Mouse (Mus musculus): ENCODE data around the gene Ccdc120. TPM values are rescaled to one million over a fixed set of nuclear protein-coding genes. Genes with fewer than 3 reads are reported as not detected.

The Ccdc120 gene
- polyA plus RNA-seq (2015; fragmentation: Nextera tagmentation; extraction: Ambion mirVana) = 53.9 and 55.5 TPM in 2 replicates

DNA sequence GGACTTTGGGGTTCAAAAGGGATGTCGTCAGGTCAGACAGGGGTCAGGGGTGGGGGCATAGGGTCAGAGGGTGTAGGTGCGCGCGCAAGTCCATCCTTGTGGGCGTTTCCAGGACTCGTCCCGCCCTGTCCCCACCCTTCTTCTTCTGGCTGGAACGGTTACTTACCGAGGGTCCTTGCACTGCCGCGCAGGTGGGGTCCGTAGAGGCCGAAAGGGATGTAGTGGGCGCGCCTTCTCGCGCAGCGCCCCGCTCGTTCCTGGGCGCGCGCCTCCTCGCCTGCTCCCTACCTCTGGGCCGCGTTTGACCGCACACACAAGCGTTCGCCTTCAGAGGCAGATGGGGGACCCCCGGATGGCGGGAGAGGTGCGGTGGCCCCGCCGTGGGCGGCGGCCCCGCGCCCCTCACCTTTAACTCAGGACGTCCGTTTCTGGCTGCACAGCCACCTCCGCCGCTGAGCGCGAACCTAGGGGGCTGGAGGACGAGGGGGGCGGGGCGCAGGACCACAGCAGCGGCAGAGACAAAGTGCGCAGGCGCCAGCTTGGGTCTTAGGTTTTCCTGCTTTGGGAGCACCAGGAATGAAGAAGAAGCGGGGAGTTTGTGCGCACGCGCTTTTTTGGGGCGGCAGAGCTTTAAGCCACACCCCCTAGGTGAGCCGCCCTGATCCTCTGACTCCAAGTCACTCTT lies at the start of gene Ccdc120:
TSS of gene Ccdc120 (minus strand) at position 474 of the 685 bp plus-strand sequence.
- H3K36me3 ChIP-seq = no peaks in the 10 kb centered on the region
- peak within 1 kb of the TSS; percentile 73 for H3K27ac ChIP-seq
- H3K9me3 ChIP-seq = no peaks in the 10 kb centered on the region
- H3K4me1 ChIP-seq (replicated peaks) = peaks cover 11% of the 10 kb centered on the region
- WGBS = 8% methylated on average over 44 of the region's 56 CpGs
- peak within 1 kb of the TSS; percentile 60 for H3K4me2 ChIP-seq
- peak within 1 kb of the TSS; percentile 78 for H3K9ac ChIP-seq
- H3K4me3 ChIP-seq = peak within 1 kb of the TSS; percentile 59
- no peaks in the 10 kb centered on the region for H3K27me3 ChIP-seq
- peak; percentile 88 for ATAC-seq (ENCODE audit: low FRiP score)

DNA sequence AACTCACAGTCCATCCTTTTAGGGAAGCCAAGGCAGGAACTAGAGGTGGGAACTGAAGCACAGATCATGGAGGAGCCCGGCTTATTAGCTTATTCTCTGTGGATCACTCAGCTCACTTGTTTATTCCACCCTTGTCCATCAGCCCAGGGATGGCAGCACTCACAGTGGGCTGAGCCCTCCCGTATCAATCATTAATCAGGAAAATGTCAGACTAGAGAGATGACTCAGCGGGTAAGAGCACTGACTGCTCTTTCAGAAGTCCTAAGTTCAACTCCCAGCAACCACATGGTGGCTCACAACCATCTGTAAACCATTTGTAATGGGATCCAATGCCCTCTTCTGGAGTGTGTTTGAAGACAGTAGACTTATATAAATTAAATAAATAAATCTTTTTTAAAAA lies 46.6 kb upstream of the Ccdc120 start:
- H3K9ac ChIP-seq = no peak overlapping the region
- H3K4me2 ChIP-seq = no peak overlapping the region
- no peaks in the 10 kb centered on the region for H3K9me3 ChIP-seq
- 73% methylated on average over 3 of the region's 3 CpGs for WGBS
- peaks cover 30% of the 10 kb centered on the region for H3K36me3 ChIP-seq
- no peak overlapping the region for H3K4me3 ChIP-seq
- H3K27ac ChIP-seq = no peak overlapping the region
- no peaks in the 10 kb centered on the region for H3K4me1 ChIP-seq (replicated peaks)
- no peaks in the 10 kb centered on the region for H3K27me3 ChIP-seq
- ATAC-seq (ENCODE audit: low FRiP score) = no peak

DNA sequence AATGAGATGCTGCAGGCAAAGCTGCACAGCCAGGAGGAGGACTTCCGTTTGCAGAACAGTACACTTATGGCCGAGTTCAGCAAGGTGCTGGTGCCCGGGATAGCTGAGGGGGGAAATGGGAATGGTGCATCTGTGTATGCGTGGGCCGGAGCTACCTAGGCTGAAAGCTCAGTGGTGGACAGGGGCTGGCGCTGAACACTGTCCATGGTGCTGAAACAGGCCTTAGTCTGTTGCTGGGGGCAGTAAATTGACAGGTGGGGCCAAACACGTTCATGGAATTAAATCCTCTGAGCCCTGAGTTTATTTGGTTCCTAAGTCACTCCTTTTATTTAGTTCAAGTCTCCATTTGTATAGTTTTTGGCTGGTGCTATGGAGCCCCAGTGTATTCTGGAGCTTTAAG lies 44.3 kb upstream of the Ccdc120 start:
- no peak overlapping the region for H3K4me2 ChIP-seq
- no peak overlapping the region for H3K4me3 ChIP-seq
- H3K4me1 ChIP-seq (replicated peaks) = peaks cover 16% of the 10 kb centered on the region
- no peaks in the 10 kb centered on the region for H3K27me3 ChIP-seq
- 33% methylated on average over 7 of the region's 7 CpGs for WGBS
- no peaks in the 10 kb centered on the region for H3K9me3 ChIP-seq
- peaks cover 14% of the 10 kb centered on the region for H3K36me3 ChIP-seq
- no peak for ATAC-seq (ENCODE audit: low FRiP score)
- no peak overlapping the region for H3K9ac ChIP-seq
- no peak overlapping the region for H3K27ac ChIP-seq

DNA sequence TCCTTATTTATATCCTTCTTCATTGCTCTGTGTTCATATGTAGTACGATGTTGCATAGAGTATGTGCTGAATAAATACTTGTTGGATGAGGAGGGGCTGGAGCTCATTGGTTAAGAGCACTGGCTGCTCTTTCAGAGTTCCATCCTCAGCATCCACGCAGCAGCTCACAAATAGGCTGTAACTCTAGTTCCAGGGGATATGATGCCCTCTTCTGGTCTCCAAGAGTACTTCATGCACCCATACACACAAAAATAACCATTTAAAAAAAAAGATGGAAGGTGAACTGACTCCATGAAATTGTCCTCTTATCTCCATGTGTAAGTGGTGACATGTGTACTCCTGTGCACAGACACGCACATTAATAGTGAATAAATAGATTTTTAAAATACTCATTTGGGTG lies 42.7 kb upstream of the Ccdc120 start:
- Histone ChIP-seq H3K4me2 (no peak overlapping the region), H3K4me3 (no peak overlapping the region), H3K27me3 (no peaks in the 10 kb centered on the region), H3K9ac (no peak overlapping the region), H3K9me3 (no peaks in the 10 kb centered on the region), H3K4me1 (replicated peaks) (peaks cover 16% of the 10 kb centered on the region), H3K27ac (no peak overlapping the region), H3K36me3 (0 out of 2 replicates have a peak, but pooled peaks cover 5% of the 10 kb centered on the region)
- WGBS = 46% methylated on average over 3 of the region's 3 CpGs
- ATAC-seq (ENCODE audit: low FRiP score) = no peak

DNA sequence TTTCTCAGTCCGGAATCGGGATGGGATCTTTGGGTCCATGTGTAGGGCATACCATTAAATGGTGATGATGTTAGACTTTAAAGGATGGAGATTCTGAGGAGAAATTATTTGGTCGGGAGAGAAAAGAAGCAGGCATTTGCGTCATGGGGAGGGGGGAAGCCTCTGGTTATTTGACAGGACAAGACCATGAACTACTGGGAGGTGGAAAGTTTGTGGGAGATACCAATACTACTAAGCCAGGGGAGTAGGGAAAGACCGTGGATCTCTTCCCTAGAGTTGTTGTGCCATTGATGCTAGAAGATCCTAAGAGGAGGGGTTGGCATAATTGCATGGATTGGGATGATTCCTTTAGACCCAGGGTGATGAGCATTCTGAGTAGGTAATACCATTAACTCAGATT lies 39.6 kb upstream of the Ccdc120 start:
- Histone ChIP-seq H3K27ac (peak overlapping the region; percentile 55; the same call in 1 of the 2 replicates), H3K36me3 (0 out of 2 replicates have a peak, but pooled peaks cover 5% of the 10 kb centered on the region), H3K4me1 (replicated peaks) (peaks cover 16% of the 10 kb centered on the region), H3K9me3 (no peaks in the 10 kb centered on the region), H3K4me3 (peak overlapping the region; percentile 53), H3K27me3 (no peaks in the 10 kb centered on the region), H3K9ac (peak overlapping the region; percentile 72), H3K4me2 (peak overlapping the region; percentile 65)
- 20% methylated on average over 5 of the region's 5 CpGs for WGBS
- 0 out of 2 replicates have a peak, but pooled peaks have one; percentile 21 for ATAC-seq (ENCODE audit: low FRiP score)

DNA sequence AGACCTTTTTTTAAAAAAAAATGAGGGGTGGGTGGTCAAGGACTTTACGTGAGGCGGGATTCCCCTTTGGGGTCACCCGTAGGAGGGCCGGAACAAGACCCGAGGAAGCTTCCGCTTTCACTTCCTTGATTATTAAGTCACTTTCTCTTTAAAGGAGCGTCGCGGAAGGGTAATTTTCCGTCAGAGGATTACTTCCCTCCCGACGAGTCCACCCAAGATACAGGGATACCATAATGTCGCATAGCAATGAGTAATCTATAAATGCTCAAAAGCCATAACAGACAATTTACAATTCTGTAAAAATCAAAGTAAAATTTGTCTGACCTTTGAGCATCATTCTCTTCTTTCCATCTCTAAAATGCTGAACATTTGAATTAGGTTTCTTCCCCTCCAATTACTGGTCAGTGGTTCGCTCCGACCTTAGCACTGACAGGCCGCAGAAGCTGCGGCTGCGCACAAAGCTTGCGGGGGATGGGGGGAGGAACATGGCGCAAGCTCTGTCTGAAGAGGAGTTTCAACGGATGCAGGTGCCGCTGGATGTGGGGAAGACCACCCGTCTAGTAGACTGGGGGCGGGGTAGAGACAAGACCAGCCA lies 38.9 kb upstream of the Ccdc120 start, which contains the start of gene Gripap1:
TSS of gene Gripap1 (plus strand) at position 224 of the 595 bp plus-strand sequence.
- ATAC-seq (ENCODE audit: low FRiP score) = peak; percentile 92
- WGBS = 14% methylated on average over 24 of the region's 24 CpGs
- no peaks in the 10 kb centered on the region for H3K27me3 ChIP-seq

DNA sequence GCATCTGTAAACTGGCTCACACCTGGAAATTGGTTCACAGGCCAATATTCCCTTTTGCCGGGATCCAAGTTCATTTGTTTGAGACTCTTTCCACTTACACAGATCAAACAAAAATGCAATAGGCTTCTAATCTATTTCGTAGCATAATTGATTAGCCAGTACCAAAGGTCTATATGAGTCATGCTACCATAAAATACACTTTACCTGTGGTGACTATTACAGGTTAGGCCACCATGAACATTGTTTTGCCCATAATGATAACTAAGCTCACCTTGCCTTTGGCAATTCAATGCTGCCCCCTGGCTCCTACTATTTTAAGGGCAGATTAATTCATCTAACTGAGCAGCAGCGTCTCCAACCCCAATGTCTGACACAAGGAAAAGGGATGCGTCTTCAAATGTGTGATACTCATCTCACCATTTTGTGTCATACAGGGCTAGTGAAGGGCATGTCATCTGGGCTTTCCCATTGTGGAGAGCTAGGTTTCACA lies 31.9 kb upstream of the Ccdc120 start:
- Histone ChIP-seq H3K4me2 (no peak overlapping the region), H3K36me3 (no peaks in the 10 kb centered on the region), H3K4me3 (no peak overlapping the region), H3K9me3 (no peaks in the 10 kb centered on the region), H3K27ac (no peak overlapping the region), H3K9ac (no peak overlapping the region), H3K4me1 (replicated peaks) (no peaks in the 10 kb centered on the region), H3K27me3 (no peaks in the 10 kb centered on the region)
- no peak for ATAC-seq (ENCODE audit: low FRiP score)
- WGBS = 82% methylated on average over 4 of the region's 4 CpGs

More for the DNA sequence above, 38.9 kb upstream of the Ccdc120 start, which contains the start of gene Gripap1:
- Histone ChIP-seq H3K4me2 (peak within 1 kb of the TSS; percentile 65), H3K36me3 (no peaks in the 10 kb centered on the region), H3K4me3 (peak within 1 kb of the TSS; percentile 53), H3K9me3 (no peaks in the 10 kb centered on the region), H3K27ac (peak within 1 kb of the TSS; percentile 55), H3K9ac (peak within 1 kb of the TSS; percentile 72), H3K4me1 (replicated peaks) (peaks cover 16% of the 10 kb centered on the region)

DNA sequence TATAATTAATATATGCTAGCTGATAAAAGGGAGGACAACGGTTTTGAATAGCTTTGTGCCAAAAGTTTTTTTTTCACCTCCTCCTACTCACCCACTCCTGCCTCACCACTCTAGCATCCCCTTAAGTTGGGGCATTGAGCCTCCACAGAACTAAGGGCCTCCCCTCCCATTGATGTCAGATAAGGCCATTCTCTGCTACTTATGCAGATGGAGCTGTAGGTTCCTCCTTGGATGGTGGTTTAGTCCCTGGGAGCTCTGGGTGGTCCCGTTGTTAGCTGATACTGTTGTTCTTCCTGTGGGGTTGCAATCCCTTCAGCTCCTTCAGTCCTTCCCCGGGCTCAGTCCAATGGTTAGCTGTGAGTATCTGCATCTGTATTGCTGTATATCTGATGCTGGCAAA lies 28.6 kb upstream of the Ccdc120 start:
- H3K36me3 ChIP-seq = peaks cover 4% of the 10 kb centered on the region
- no peak overlapping the region for H3K9ac ChIP-seq
- no peaks in the 10 kb centered on the region for H3K4me1 ChIP-seq (replicated peaks)
- no peaks in the 10 kb centered on the region for H3K27me3 ChIP-seq
- H3K4me3 ChIP-seq = no peak overlapping the region
- H3K27ac ChIP-seq = no peak overlapping the region
- H3K4me2 ChIP-seq = no peak overlapping the region
- no peaks in the 10 kb centered on the region for H3K9me3 ChIP-seq
- WGBS = 23% methylated on average over 3 of the region's 3 CpGs
- no peak for ATAC-seq (ENCODE audit: low FRiP score)

DNA sequence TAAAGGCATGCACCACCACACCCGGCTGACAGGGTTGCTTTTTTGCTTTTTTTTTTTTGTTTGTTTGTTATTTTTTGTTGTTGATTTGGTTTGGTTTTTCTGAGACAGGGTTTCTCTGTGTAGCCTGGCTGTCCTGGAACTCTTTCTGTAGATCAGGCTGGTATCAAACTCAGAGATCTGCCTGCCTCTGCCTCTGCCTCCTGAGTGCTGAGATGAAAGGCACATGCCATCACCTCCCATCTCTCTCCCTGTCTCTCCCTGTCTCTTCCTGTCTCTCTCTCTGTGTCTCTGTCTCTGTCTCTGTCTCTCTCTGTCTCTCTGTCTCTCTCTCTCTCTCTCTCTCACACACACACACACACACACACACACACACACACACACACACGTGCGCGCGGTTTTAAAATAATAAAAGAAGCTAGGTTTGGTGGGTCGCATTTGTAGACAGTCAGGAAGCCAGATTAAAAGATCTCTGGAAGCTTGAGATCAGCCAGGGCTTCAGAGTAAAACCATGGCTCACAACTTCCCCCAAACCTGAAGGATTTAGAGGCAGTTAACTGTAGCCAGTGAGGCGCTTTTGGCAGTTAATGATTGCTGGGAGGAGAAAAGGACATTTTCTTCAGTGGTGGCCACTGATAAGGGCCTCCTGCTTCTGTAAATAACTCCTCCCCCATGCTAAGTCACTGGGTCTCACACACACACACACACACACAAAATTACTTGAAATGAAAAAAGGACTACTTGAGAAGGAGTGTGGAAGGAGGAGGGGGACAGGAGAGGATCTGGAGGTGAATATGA lies 27.9 kb upstream of the Ccdc120 start:
- no peaks in the 10 kb centered on the region for H3K4me1 ChIP-seq (replicated peaks)
- no peak overlapping the region for H3K9ac ChIP-seq
- no peaks in the 10 kb centered on the region for H3K27me3 ChIP-seq
- WGBS = 75% methylated on average over 7 of the region's 7 CpGs
- no peak overlapping the region for H3K27ac ChIP-seq
- H3K4me3 ChIP-seq = no peak overlapping the region
- no peak overlapping the region for H3K4me2 ChIP-seq
- H3K36me3 ChIP-seq = peaks cover 10% of the 10 kb centered on the region
- no peak for ATAC-seq (ENCODE audit: low FRiP score)
- H3K9me3 ChIP-seq = no peaks in the 10 kb centered on the region

DNA sequence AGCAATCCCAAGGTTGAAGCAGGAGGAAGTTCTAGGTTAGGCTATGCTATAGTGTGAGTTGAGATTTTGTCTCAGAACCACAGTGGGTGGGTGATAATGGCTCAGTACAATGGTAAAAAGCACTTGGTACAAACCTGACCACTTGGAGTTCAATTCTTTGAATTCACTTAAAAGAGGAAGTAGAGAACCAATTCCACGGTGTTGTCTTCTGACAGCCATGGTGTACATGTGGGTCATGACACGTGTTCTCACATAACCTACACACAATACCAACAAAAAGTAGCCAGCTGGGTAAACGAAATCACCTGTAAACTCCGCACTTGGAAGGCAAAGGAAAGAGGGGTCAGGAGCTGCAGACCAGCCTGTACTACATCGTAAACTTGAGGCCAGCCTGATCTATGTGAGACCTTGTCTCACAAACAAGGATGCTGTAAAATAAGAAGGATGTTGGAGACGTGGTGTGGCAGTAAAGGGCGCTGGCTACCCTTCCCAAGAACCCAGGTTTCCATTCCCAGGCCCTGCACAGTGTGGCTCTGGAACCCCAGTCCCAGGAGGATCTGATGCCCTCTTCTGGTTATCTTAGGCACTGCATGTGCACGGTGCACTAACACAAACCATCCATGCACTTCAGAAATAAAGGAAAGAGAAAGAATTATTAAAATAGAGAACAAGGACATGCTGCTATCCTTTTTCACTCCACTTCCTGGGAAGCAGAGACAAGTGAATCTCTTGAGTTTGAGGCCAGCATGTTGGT lies 25.8 kb upstream of the Ccdc120 start:
- Histone ChIP-seq H3K27ac (no peak overlapping the region), H3K4me3 (no peak overlapping the region), H3K9me3 (no peaks in the 10 kb centered on the region), H3K4me2 (no peak overlapping the region), H3K4me1 (replicated peaks) (no peaks in the 10 kb centered on the region), H3K36me3 (peaks cover 21% of the 10 kb centered on the region), H3K9ac (no peak overlapping the region), H3K27me3 (no peaks in the 10 kb centered on the region)
- 54% methylated on average over 8 of the region's 8 CpGs for WGBS
- ATAC-seq (ENCODE audit: low FRiP score) = peak; percentile 68

DNA sequence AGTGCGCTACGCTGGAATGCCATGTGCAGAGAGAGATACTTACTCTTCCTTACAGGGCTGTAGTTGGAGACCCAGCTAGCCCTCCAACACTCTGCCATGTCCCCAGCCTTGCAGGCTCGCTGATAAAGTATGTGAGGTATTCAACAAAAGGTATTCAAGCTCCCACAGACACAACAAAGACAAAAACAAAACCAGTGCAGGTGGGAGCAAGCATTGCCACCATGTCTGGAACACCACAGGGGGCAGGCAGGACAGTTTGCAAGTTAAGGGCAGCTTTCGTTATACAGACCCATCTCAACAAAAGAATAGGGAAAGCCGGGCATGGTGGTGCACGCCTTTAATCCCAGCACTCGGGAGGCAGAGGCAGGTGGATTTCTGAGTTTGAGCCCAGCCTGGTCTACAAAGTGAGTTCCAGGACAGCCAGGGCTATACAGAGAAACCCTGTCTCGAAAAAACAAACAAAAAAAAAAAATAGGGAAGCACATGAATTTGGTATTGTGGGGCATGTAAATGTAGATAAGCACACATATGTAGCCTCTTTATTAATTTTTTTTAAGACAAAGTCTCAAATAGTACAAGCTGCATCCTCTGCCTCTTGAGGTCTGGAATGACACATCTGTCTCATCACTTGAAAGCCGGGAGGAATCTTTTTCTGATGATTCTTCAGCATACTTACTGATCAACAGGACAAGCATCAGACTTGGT lies 24.9 kb upstream of the Ccdc120 start:
- no peaks in the 10 kb centered on the region for H3K27me3 ChIP-seq
- peaks cover 25% of the 10 kb centered on the region for H3K36me3 ChIP-seq
- WGBS = 73% methylated on average over 9 of the region's 9 CpGs
- H3K4me1 ChIP-seq (replicated peaks) = no peaks in the 10 kb centered on the region
- no peak overlapping the region for H3K4me3 ChIP-seq
- H3K27ac ChIP-seq = no peak overlapping the region
- H3K9ac ChIP-seq = no peak overlapping the region
- no peak for ATAC-seq (ENCODE audit: low FRiP score)
- H3K4me2 ChIP-seq = no peak overlapping the region
- no peaks in the 10 kb centered on the region for H3K9me3 ChIP-seq
